Mouse (Mus musculus): ENCODE results near the gene Hyls1.

DNA sequence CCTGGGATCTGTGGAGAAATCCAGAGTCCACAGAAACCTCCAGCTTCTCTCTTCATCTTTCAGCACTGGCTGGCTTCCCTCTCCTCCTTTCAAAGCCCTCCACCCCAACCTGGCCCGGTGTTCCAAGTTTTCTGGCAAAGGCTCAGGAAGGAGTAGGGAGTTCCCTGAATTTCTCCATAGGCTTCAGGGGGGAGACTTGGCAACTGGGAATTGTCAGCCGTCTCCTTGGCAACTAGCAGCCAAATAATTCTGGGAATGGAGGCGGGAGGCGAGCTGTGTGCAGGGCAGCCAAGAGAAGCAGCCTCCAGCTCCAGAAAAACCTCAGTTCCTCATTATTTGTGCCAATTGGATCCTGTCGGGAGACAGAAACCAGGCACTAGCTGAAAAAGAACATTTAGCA, 46.7 kb downstream of the Hyls1 start:
- TF ChIP-seq NANOG (IDR thresholded peaks at IDR 0.05; ENCODE audit: borderline replicate concordance, low read length) (no peak), CTCF (conservative IDR thresholded peaks at IDR 0.05; ENCODE audit: low read length) (no peak)
